Mouse (Mus musculus): ENCODE measurements around the gene Vmn1r79.
"Not testable (repeated sequence)": the region's sequence is repeated elsewhere in the genome, so short reads cannot be mapped to it uniquely, and the experiment has no call there.

Gene Vmn1r79
- long read RNA-seq, experiment 1 = 0 reads
- long read RNA-seq, experiment 2 = 0 reads

- intact Hi-C loops (cut with DNase I) = not testable (repeated sequence)
These were observed at the start of gene Vmn1r79 for GRCm38 (mm10) chr7:12170979-12171378. Vmn1r79 (plus strand) TSS chr7:12171279.

DNA sequence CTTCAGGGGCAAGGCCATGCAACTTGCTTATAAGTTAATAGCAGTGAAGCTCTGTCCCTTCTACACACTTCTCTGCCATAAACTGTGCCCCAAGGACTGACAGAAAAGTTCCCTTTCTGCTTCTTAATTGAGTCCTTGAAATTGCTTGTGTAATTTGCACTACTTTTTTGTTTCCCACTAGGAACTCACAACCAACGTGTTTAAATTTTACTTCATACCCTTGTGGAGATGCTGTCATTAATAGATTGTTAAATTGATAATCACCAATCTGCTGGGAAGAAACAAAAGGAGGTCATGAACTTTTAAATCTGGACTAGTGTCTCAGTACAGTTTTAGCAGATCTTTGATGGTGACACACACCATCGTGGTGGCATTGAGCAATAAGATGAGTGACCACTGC, 21.1 kb upstream of the Vmn1r79 start, which contains the start of gene Vmn1r78:
TSS of gene Vmn1r78 (plus strand) at position 301 of the 400 bp plus-strand sequence.
- intact Hi-C loops (cut with DNase I) = no loop called here

DNA sequence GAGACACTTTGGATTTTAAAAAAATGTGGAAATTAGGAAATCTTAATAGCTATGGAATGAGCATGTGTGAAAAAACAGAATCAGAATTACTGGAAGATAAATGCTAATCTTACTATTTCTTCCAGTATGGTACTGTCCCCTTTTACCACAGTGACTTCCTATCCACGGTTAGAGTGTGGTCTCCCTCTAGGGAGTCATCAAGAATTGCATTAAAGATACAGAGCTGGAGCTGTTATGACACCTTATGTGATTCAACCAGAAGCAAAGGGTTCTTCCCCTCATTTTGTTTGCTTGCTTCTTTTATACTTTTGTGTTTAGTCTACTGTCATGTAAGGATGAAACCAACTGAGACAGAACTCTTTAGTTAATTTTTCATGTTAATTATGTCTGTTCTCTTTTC, 14.6 kb upstream of the Vmn1r79 start:
- intact Hi-C loops (cut with DNase I) = not testable (repeated sequence)

DNA sequence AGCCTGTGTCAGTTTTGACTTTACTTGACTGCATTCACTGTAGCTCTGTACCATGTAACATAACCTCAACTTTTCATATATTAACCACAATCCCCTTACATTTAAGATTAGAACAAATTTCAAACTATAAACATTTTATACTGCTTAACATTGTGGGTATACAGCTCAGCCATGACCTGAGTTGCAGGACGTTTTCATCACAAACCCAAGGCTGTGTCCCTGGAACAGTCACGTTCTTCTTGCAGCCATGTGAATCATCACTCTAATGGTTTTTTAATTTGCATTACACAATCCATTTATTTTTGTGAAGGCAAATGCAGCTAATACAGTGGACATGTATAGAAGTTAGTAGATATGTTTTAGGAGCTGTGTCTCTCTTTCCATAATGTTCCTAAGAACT, 1.8 kb downstream of the Vmn1r79 start:
- intact Hi-C loops (cut with DNase I) = not testable (repeated sequence)

DNA sequence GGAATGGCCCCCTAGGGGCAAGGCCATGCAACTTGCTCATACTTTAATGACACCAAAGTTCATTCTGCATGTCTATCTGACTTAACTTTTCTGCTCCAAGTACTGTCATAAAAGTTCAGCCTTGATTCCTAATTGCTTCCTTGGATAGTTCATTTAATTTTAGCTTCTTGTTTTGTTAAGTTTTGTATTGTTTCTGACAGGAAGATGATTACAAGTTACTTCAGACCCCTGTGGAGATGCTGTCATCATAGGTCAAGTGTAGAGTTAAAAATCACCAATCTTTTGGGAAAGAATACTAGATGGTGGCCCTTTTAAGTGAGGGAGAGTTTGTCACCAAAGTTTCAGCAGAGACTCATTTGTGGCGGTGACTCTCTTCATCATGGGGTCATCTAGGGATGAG, 17.9 kb downstream of the Vmn1r79 start, which contains the start of gene Vmn1r80:
TSS of gene Vmn1r80 (plus strand) at position 301 of the 400 bp plus-strand sequence.
- intact Hi-C loops (cut with DNase I) = no loop called here

GRCm38 (mm10) chr7:12204141-12204540, 33.1 kb downstream of the Vmn1r79 start:
- intact Hi-C loops (cut with DNase I) = no loop called here
